In the genomic region with DNA sequence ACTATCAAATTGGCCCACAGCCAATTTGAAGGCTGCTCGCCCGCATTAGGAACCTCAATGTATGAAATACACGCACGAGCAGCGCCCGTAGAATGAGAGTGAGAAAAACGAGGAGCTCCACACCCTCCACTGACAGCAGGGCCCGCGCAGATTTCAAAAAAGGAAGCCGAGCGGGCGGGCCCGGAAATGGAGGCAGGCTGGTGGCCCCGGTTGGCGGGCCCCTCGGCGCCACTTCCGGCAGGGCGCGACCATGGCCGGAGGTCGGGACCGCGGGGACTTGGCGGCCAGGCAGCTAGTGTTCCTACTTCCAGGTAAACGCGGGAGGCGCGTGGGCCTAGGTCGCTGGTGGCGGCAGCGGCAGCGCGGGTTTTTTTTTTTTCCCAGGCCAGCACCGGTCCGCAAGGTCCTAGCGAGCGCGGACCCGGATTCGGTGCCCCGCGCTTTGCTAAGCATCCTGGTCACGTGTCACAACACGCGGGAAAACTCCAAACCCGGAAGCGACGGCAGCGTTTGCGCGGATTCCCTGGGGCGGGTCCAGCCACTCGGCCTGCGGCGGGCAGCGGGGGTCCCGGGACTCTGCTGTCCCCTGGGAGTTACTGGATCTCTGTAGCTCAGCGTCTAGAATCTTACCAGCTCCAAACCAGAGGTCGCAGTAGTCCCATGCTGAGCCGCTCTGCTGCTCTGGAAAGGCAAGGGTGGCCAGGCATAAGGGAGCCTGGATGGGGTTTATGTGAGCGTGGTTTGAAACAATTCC, we compare ENCODE assay signal across 8 mouse cellular contexts. TPM values are rescaled to one million over a fixed set of nuclear protein-coding genes. Genes with fewer than 3 reads are reported as not detected.
DNase-seq lines count a peak whose midpoint lies in the region; ATAC-seq and TF ChIP-seq lines count a peak whose summit lies in the region.

No protein-coding gene starts in this region.

- peaks cover 8% of the 10 kb centered on the region for H3K79me3 ChIP-seq in C2C12 (ENCODE audit: low read depth)

- peaks cover 59% of the 10 kb centered on the region for H3K4me1 ChIP-seq in erythroblast, embryonic 14.5 days (ENCODE audit: control insufficient read depth)
- H3K4me1 ChIP-seq in heart, embryonic 13.5 days, result peaks cover 30% of the 10 kb centered on the region
- H3K4me1 ChIP-seq in liver, embryonic 12.5 days, result peaks cover 65% of the 10 kb centered on the region
- H3K4me1 ChIP-seq in stomach, embryonic 15.5 days, result peaks cover 14% of the 10 kb centered on the region

- peak; percentile 1; the same call in 1 of the 2 replicates for TF ChIP-seq POLR2A in brain, embryonic 14.5 days (IDR thresholded peaks at IDR 0.05; ENCODE audit: borderline replicate concordance, extremely low read depth, insufficient read depth, insufficient read length, poor library complexity, severe bottlenecking)

- ATAC-seq in heart, embryonic 13.5 days (ENCODE audit: extremely low read depth, insufficient number of reproducible peaks, low FRiP score, low TSS enrichment), result peak; percentile 51; the same call in 1 of the 2 replicates
- peak; percentile 94 for ATAC-seq in liver, embryonic 12.5 days
- peak; percentile 88 for ATAC-seq in stomach, embryonic 15.5 days (ENCODE audit: insufficient read depth, low FRiP score, low read depth)

- peak overlapping the region; percentile 89 for H3K9ac ChIP-seq in heart, embryonic 13.5 days
- peak overlapping the region; percentile 89 for H3K9ac ChIP-seq in liver, embryonic 12.5 days
- H3K9ac ChIP-seq in stomach, embryonic 15.5 days, result peak overlapping the region; percentile 87

- H3K27ac ChIP-seq in heart, embryonic 13.5 days (replicated peaks), result peak overlapping the region; percentile 89
- peak overlapping the region; percentile 87 for H3K27ac ChIP-seq in liver, embryonic 12.5 days
- H3K27ac ChIP-seq in stomach, embryonic 15.5 days, result peak overlapping the region; percentile 90

- peaks cover 27% of the 10 kb centered on the region for H3K79me2 ChIP-seq in C2C12 (ENCODE audit: control insufficient read depth, insufficient read depth)

- DNase-seq in brain, embryonic 14.5 days (ENCODE audit: low read depth), result peak; percentile 95
- DNase-seq in kidney, postnatal 10 days, result peak; percentile 93
- peak; percentile 74 to 79 for DNase-seq in natural killer cell, adult 2 months (ENCODE audit: low spot score in 2 of 2)

- no peaks in the 10 kb centered on the region for H3K9me3 ChIP-seq in erythroblast, embryonic 14.5 days (ENCODE audit: control insufficient read depth, low read length)
- H3K9me3 ChIP-seq in heart, embryonic 13.5 days, result no peaks in the 10 kb centered on the region
- H3K9me3 ChIP-seq in liver, embryonic 12.5 days (replicated peaks), result no peaks in the 10 kb centered on the region
- H3K9me3 ChIP-seq in stomach, embryonic 15.5 days, result no peaks in the 10 kb centered on the region

- H3K4me3 ChIP-seq in C2C12 (ENCODE audit: insufficient read depth, poor library complexity, severe bottlenecking), result peak overlapping the region; percentile 51
- H3K4me3 ChIP-seq in erythroblast, embryonic 14.5 days (replicated peaks), result peak overlapping the region; percentile 93
- H3K4me3 ChIP-seq in heart, embryonic 13.5 days, result peak overlapping the region; percentile 83
- peak overlapping the region; percentile 80 for H3K4me3 ChIP-seq in liver, embryonic 12.5 days
- H3K4me3 ChIP-seq in stomach, embryonic 15.5 days (replicated peaks), result peak overlapping the region; percentile 86

- peak overlapping the region; percentile 74 for H3ac ChIP-seq in C2C12 (ENCODE audit: control insufficient read depth, insufficient read length, low read depth)

- no peak for TF ChIP-seq CTCF in C2C12 (IDR thresholded peaks at IDR 0.05; ENCODE audit: control insufficient read depth, insufficient read depth, insufficient read length)
- TF ChIP-seq CTCF in brain, embryonic 14.5 days (IDR thresholded peaks at IDR 0.05; ENCODE audit: borderline replicate concordance, extremely low read depth, insufficient read depth, insufficient read length), result no peak

- peak overlapping the region; percentile 80 for H3K4me2 ChIP-seq in heart, embryonic 13.5 days
- H3K4me2 ChIP-seq in liver, embryonic 12.5 days, result peak overlapping the region; percentile 90
- H3K4me2 ChIP-seq in stomach, embryonic 15.5 days, result peak overlapping the region; percentile 80

- H3K27me3 ChIP-seq in C2C12 (ENCODE audit: control insufficient read depth, insufficient read depth, insufficient read length), result no peaks in the 10 kb centered on the region
- no peaks in the 10 kb centered on the region for H3K27me3 ChIP-seq in erythroblast, embryonic 14.5 days (ENCODE audit: control insufficient read depth)
- H3K27me3 ChIP-seq in heart, embryonic 13.5 days (replicated peaks), result no peaks in the 10 kb centered on the region
- H3K27me3 ChIP-seq in liver, embryonic 12.5 days (replicated peaks), result no peaks in the 10 kb centered on the region
- no peaks in the 10 kb centered on the region for H3K27me3 ChIP-seq in stomach, embryonic 15.5 days (replicated peaks)

- under 1% methylated on average over 62 of the region's 62 CpGs for WGBS in heart, embryonic 13.5 days
- WGBS in liver, embryonic 12.5 days (ENCODE audit: insufficient replicate concordance), result under 1% methylated on average over 62 of the region's 62 CpGs
- under 1% methylated on average over 62 of the region's 62 CpGs for WGBS in stomach, embryonic 15.5 days

- no peaks in the 10 kb centered on the region for H3K36me3 ChIP-seq in C2C12 (ENCODE audit: control insufficient read depth, insufficient read depth)
- peaks cover 25% of the 10 kb centered on the region for H3K36me3 ChIP-seq in erythroblast, embryonic 14.5 days (ENCODE audit: control insufficient read depth)
- no peaks in the 10 kb centered on the region for H3K36me3 ChIP-seq in heart, embryonic 13.5 days
- peaks cover 10% of the 10 kb centered on the region; the same call in 1 of the 2 replicates for H3K36me3 ChIP-seq in liver, embryonic 12.5 days
- no peaks in the 10 kb centered on the region for H3K36me3 ChIP-seq in stomach, embryonic 15.5 days

TF ChIP-seq in C2C12, 6 proteins besides CTCF, POLR2A, EP300 and RAD21:
- TF ChIP-seq MYOD1 (IDR thresholded peaks at IDR 0.05; ENCODE audit: control insufficient read depth, insufficient read length, low read depth) (no peak), MYOG (IDR thresholded peaks at IDR 0.05; ENCODE audit: control insufficient read depth, extremely low read depth, insufficient read length) (no peak), FOSL1 (IDR thresholded peaks at IDR 0.05; ENCODE audit: insufficient read depth, low read length, poor library complexity, severe bottlenecking) (no peak), USF1 (IDR thresholded peaks at IDR 0.05; ENCODE audit: low read depth) (peak; percentile 89), CEBPB (IDR thresholded peaks at IDR 0.05; ENCODE audit: low read depth) (no peak), MAX (IDR thresholded peaks at IDR 0.05) (peak; percentile 84)

RNA-seq across cellular contexts. Expression of gene Dleu7, which starts 39.2 kb away (rescaled TPM):
- polyA plus RNA-seq in C2C12 (2012; fragmentation: generic; extraction: Trizol), result not detected
- polyA plus RNA-seq in brain, embryonic 14.5 days (2012; rRNA removed), result 11.9 and 17.2 TPM in 2 replicates
- not detected in 2 replicates for polyA plus RNA-seq in erythroblast, embryonic 14.5 days (2012)
- polyA plus RNA-seq in heart, embryonic 13.5 days (2015; fragmentation: Nextera tagmentation; extraction: Ambion mirVana), result 1.1 and 1.2 TPM in 2 replicates
- 0.19 and 0.42 TPM in 2 replicates for polyA plus RNA-seq in liver, embryonic 12.5 days (2016; fragmentation: Nextera tagmentation; extraction: Ambion mirVana)
- polyA plus RNA-seq in stomach, embryonic 15.5 days (2015; fragmentation: Nextera tagmentation; extraction: Ambion mirVana), result 0.63 and 1.1 TPM in 2 replicates

RNA-seq across cellular contexts. Expression of gene Rnaseh2b, which starts 39.7 kb away (rescaled TPM):
- 15.3 TPM for polyA plus RNA-seq in C2C12 (2012; fragmentation: generic; extraction: Trizol)
- polyA plus RNA-seq in brain, embryonic 14.5 days (2012; rRNA removed), result 18.4 and 23.4 TPM in 2 replicates
- polyA plus RNA-seq in erythroblast, embryonic 14.5 days (2012), result 2.6 and 3.8 TPM in 2 replicates
- polyA plus RNA-seq in heart, embryonic 13.5 days (2015; fragmentation: Nextera tagmentation; extraction: Ambion mirVana), result 53.4 and 59.4 TPM in 2 replicates
- 73.6 and 74.7 TPM in 2 replicates for polyA plus RNA-seq in liver, embryonic 12.5 days (2016; fragmentation: Nextera tagmentation; extraction: Ambion mirVana)
- polyA plus RNA-seq in stomach, embryonic 15.5 days (2015; fragmentation: Nextera tagmentation; extraction: Ambion mirVana), result 48.9 and 54.4 TPM in 2 replicates

Comparison
In these comparisons a context has a peak if more than half of its experiments do, and no peak if none do; other contexts are left out.
1. Peak in every context shown above with its lines: DNase-seq, ATAC-seq, H3K4me3 ChIP-seq and H3K27ac ChIP-seq.